Mouse (Mus musculus) liver, adult 2 months (tissue): ENCODE measurements at regions not wholly inside any gene's neighbourhood (a gene's known extent, or its start where the extent isn't known, plus 50 kb on each side); places are given as distances from the start of the nearest gene placed in this dataset.

Experiments
- DNase-seq: peaks from one replicate; pipeline ENCODE4 v3.0.0-alpha.2; 2011; ENCODE audit warnings: low read depth, low spot score; ENCODE audit errors: extremely low read depth
- H3K27ac ChIP-seq: fragments of 200-500 bp; replicated peaks from 2 replicates; pipeline ENCODE4 v1.5.1; 2012; ENCODE audit warnings: low read depth, mild to moderate bottlenecking, control low read depth, inconsistent platforms, low read length; ENCODE audit not compliant: insufficient read depth
- H3K27me3 ChIP-seq: fragments of 200-500 bp; 2 replicates; pipeline ENCODE4 v1.6.1; 2012; ENCODE audit warnings: mild to moderate bottlenecking, moderate library complexity, low read length, inconsistent platforms; ENCODE audit not compliant: control insufficient read depth, insufficient read depth
- H3K36me3 ChIP-seq: fragments of 200-500 bp; 2 replicates; pipeline ENCODE4 v1.6.1; 2012; ENCODE audit warnings: low read length, inconsistent platforms; ENCODE audit not compliant: control insufficient read depth, insufficient read depth
- H3K4me1 ChIP-seq: fragments of 200-500 bp; 2 replicates; pipeline ENCODE4 v1.6.1; 2011; ENCODE audit warnings: low read length; ENCODE audit not compliant: control insufficient read depth, insufficient read depth
- H3K4me3 ChIP-seq: fragments of 200-500 bp; 2 replicates; pipeline ENCODE4 v1.5.1; 2011; ENCODE audit warnings: low read depth, mild to moderate bottlenecking, control low read depth, low read length, moderate library complexity; ENCODE audit not compliant: insufficient read depth
- H3K79me2 ChIP-seq: fragments of 200-500 bp; 2 replicates; pipeline ENCODE4 v1.6.1; 2012; ENCODE audit warnings: inconsistent platforms, mild to moderate bottlenecking, low read length, moderate library complexity; ENCODE audit not compliant: control insufficient read depth, insufficient read depth
- H3K9ac ChIP-seq: fragments of 200-500 bp; 2 replicates; pipeline ENCODE4 v1.6.1; 2012; ENCODE audit warnings: low read depth, mild to moderate bottlenecking, control low read depth, inconsistent platforms, low read length
- CTCF ChIP-seq: fragments of 200-500 bp; IDR thresholded peaks from 2 replicates; pipeline ENCODE4 v1.5.1; 2011; ENCODE audit warnings: low read depth, low read length, control low read depth
- POLR2A ChIP-seq: fragments of 200-500 bp; IDR thresholded peaks from 2 replicates; pipeline ENCODE4 v1.6.1; 2011; ENCODE audit warnings: low read length, control low read depth; ENCODE audit not compliant: insufficient read depth; ENCODE audit errors: extremely low read depth
- WGBS: fragments of 180-500 bp; shearing (Covaris S2); methylation state at CpG from one replicate; pipeline ENCODE4 v1.1.7; 2018; 5-methylcytosine and 5-hydroxymethylcytosine counted together

DNA sequence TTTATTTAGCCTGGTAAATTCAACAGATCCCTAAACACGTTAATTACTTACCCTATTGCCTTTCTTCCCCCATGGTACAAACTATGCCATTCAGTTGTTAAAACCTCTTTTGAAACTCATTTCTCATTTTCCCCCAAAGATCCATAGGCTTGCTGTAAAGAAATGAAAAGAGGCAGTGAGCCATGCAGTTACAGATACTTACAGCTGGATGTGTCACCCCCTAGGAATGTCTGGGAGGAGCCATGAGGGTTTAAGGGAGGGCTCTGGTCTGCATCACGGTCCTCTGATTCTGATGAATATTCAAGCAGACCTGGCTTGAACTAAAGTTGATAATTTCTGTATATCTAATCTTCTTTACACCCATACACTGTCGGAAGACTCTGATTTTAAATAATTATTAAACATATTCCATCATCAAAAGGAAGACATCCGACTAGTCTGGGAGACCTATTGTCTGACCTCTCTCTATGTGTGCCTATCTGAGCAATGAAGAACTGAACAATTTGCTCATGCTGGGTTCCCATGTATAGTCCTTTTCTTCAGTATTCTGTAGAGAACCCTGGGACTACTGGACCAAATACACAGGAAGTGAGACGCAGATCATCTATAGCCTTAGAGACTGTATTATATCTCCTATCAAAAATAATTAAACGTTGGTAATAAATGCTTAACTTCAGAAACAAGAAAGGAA lies 484.7 kb upstream of the Nectin3 start:
- no peaks in the 10 kb centered on the region for H3K36me3 ChIP-seq
- no peak overlapping the region for H3K4me3 ChIP-seq
- DNase-seq: no peak
- TF ChIP-seq CTCF (no peak), POLR2A (no peak)
- 75% methylated on average over 6 of the region's 6 CpGs for WGBS
- no peak overlapping the region for H3K9ac ChIP-seq
- H3K27ac ChIP-seq: no peak overlapping the region
- no peaks in the 10 kb centered on the region for H3K27me3 ChIP-seq
- no peaks in the 10 kb centered on the region for H3K79me2 ChIP-seq
- no peaks in the 10 kb centered on the region for H3K4me1 ChIP-seq

DNA sequence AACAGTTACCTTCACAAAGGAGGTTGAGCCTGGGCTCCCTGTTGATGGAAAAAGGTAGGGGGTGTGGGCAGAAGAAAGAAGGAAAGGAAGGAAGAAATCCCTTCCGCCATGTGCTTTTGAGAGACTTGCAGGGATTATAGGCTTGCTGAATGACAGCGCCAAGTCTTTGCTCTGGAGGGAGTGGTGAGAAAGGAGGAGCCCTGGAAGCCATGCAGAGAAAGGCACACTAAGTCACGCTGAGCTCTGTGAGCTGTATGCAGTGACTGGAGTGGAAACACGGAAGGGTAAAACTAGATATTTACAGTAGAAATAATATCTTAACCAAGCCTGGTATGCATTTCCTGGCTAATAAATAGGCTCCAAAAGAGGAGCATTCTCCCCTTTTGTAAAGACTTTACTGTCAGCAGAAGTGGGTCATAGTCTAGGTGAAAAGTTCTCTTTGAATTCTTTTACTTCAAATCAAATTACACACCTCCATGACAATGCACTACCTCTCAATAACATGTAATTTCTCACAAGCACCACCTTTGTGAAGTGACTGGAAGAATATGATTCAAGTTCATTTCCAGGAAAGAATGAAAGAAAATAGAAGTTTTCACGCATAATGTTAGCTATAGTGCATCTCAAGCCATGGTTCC lies 484.1 kb upstream of the Nectin3 start:
- Histone ChIP-seq H3K4me3 (no peak overlapping the region), H3K27ac (no peak overlapping the region), H3K79me2 (no peaks in the 10 kb centered on the region), H3K36me3 (no peaks in the 10 kb centered on the region), H3K27me3 (no peaks in the 10 kb centered on the region), H3K4me1 (no peaks in the 10 kb centered on the region), H3K9ac (no peak overlapping the region)
- DNase-seq: no peak
- TF ChIP-seq POLR2A: no peak
- no peak for TF ChIP-seq CTCF
- 84% methylated on average over 5 of the region's 5 CpGs for WGBS

- Histone ChIP-seq H3K27me3 (no peaks in the 10 kb centered on the region), H3K4me1 (no peaks in the 10 kb centered on the region), H3K79me2 (no peaks in the 10 kb centered on the region), H3K9ac (no peak overlapping the region), H3K27ac (no peak overlapping the region), H3K4me3 (no peak overlapping the region), H3K36me3 (no peaks in the 10 kb centered on the region)
- 88% methylated on average over 7 of the region's 7 CpGs for WGBS
- no peak for TF ChIP-seq CTCF
- TF ChIP-seq POLR2A: no peak
- no peak for DNase-seq
Measured at GRCm38 (mm10) chr16:46965741-46966140, 467.4 kb upstream of the Nectin3 start.

- Histone ChIP-seq H3K27ac (no peak overlapping the region), H3K36me3 (no peaks in the 10 kb centered on the region), H3K4me3 (no peak overlapping the region), H3K4me1 (no peaks in the 10 kb centered on the region), H3K79me2 (no peaks in the 10 kb centered on the region), H3K27me3 (no peaks in the 10 kb centered on the region), H3K9ac (no peak overlapping the region)
- WGBS: 72% methylated on average over 1 of the region's 1 CpGs
- DNase-seq: no peak
- TF ChIP-seq CTCF (no peak), POLR2A (no peak)
Measured at GRCm38 (mm10) chr16:46956990-46957389, 458.7 kb upstream of the Nectin3 start.

DNA sequence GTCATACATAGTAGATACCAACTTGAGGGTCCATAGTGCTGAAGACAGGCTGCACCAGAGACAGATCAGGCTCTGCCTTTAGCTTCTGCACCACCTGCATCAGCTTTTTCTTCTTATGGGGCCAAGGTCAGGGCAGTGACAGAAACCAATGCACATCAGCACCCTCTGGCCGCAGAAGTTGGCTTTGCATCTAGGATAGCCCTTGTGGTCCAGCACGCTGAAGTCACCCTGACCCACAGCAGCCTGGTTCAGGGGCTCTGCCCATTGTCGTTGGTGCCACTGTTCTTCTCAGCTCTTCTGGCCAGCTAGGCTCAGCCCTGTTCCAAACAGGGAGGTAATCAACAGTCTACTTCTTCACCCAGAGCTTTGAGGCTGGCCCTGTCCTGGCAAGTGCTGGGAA lies 427.7 kb upstream of the Nectin3 start:
- Histone ChIP-seq H3K79me2 (no peaks in the 10 kb centered on the region), H3K36me3 (no peaks in the 10 kb centered on the region), H3K4me1 (no peaks in the 10 kb centered on the region), H3K27ac (no peak overlapping the region), H3K9ac (no peak overlapping the region), H3K4me3 (no peak overlapping the region), H3K27me3 (no peaks in the 10 kb centered on the region)
- DNase-seq: no peak
- TF ChIP-seq POLR2A (no peak), CTCF (peak; percentile 49)
- 52% methylated on average over 3 of the region's 3 CpGs for WGBS

GRCm38 (mm10) chr16:46894576-46895203 lies 396.4 kb upstream of the Nectin3 start:
- Histone ChIP-seq H3K27me3 (no peaks in the 10 kb centered on the region), H3K4me3 (no peak overlapping the region), H3K27ac (no peak overlapping the region), H3K4me1 (no peaks in the 10 kb centered on the region), H3K9ac (no peak overlapping the region), H3K79me2 (no peaks in the 10 kb centered on the region), H3K36me3 (no peaks in the 10 kb centered on the region)
- WGBS: 89% methylated on average over 2 of the region's 2 CpGs
- TF ChIP-seq CTCF (no peak), POLR2A (no peak)
- no peak for DNase-seq
